Mouse (Mus musculus) cerebellum, adult 2 months (tissue): ENCODE measurements around the gene Inhbe.

Experiments
- CTCF ChIP-seq: fragments of 200-500 bp; IDR thresholded peaks from 2 replicates; pipeline ENCODE4 v1.5.1; 2011; ENCODE audit warnings: low read depth, mild to moderate bottlenecking, control low read depth, low read length, moderate library complexity, borderline replicate concordance; ENCODE audit not compliant: insufficient read depth
- POLR2A ChIP-seq: fragments of 200-500 bp; IDR thresholded peaks from 2 replicates; pipeline ENCODE4 v1.6.1; 2011; ENCODE audit warnings: low read length, control low read depth, borderline replicate concordance; ENCODE audit not compliant: insufficient read depth

GRCm38 (mm10) chr10:127352766-127353165 is 1.4 kb downstream of the Inhbe start:
- TF ChIP-seq POLR2A (no peak), CTCF (no peak)
